Mouse (Mus musculus): ENCODE results near the gene B3galt2.

GRCm38 (mm10) chr1:143640650-143641407, at the start of gene B3galt2:
- TF ChIP-seq POLR2A (IDR thresholded peaks at IDR 0.05; ENCODE audit: extremely low read depth, insufficient read depth, low read length), result no peak
- no peak for TF ChIP-seq CTCF (IDR thresholded peaks at IDR 0.05; ENCODE audit: low read depth, low read length)

Data from liver, adult 2 months (tissue).